Mouse (Mus musculus): ENCODE results near the gene Psmb1. TPM values are rescaled to one million over a fixed set of nuclear protein-coding genes. Genes with fewer than 3 reads are reported as not detected.

Psmb1 gene
- polyA plus RNA-seq (2012; rRNA removed; ENCODE audit: low replicate concordance) = 67.1 and 107 TPM in 2 replicates

DNA sequence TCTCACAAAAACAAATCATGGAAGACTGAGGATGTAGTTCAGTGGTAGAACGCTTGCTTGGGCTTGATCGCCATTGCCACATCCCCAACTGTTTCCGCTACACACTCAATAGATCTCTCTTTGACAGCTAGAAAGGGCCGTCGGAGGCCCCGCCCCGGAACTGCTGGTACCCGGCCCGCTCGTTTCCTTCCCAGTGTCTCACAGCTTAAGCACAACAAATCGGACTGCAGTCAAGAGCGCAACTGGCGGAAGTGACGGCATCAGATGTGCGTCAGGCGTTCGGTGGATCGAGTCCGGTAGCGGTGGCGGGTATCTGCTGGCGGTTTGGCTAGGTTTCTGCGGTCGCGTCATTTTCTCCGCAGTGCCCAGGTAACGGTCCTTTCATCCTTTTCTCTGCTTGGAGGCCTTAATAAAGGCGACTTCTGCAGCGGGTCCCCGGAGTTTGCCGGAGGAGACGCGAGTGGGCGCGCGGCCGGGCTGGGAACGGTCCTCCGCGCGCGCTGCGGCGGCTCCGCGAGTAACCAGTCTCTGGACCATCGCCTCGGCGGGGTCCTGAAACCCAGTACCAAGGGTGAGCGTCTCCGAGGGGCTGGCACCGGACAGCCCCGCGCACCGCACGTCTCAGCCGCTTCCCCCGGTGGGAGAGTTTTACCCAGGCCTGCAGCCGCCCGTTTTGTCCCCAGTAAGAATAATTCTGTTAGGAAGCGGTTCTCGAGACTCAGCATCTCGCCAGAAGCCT is at the start of gene Psmb1, which contains the start of gene Tbp:
Gene Psmb1 (minus strand): TSS at position 96 of the 739 bp plus-strand sequence.
Gene Tbp (plus strand): TSS at position 233 of the 739 bp plus-strand sequence.

DNA sequence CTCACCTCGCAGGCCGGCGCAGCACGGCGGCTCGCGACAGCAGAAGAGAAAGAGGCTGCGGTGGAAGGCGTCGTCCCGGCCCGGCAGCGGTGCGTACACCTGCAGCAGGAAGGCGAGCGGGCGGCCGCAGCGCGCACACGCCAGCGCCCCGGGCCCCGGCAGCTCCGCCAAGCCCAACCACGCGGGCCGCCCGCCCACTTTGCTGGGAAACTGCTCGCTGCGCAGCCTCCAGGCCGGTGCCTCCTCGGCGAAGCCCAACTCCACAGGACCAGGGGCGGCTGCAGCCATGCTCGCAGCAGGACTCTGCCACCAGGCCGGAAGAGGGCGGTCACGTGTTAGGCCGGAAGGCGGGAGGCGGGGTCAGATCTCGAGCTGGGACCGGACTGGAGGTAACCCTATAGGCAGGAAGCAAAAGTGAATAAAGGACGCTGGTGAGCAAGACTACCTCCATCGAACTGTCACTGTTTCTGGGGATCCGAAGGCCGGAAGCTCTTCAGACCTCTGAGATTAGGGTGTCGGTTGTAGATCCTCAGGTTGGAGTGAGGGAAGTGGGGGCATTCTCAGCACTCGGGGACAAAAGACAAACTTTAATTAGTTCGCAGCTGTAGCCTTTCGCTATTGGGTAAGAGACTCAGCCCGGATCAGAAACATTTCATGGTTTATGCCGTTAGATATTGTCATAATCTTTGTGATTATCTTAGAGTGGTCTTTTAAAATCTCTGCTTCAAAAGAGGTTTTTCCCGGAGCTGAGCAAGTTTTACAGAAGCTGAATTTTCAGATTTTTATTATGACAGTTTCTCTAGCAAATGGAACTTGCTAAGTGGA is 27.6 kb upstream of the Psmb1 start, which contains the start of gene Pdcd2:
Gene Pdcd2 (minus strand): TSS at position 316 of the 825 bp plus-strand sequence.

Other genes with a start within 250 kb of the Psmb1 start
- 20.2 and 22.4 TPM in 2 replicates for gene Dll1, start 122.9 kb downstream of the Psmb1 start, polyA plus RNA-seq (2012; rRNA removed; ENCODE audit: low replicate concordance)
- gene Fam120b, start 103.5 kb downstream of the Psmb1 start, polyA plus RNA-seq (2012; rRNA removed; ENCODE audit: low replicate concordance) = 8.5 and 12.0 TPM in 2 replicates
- 32.8 and 47.5 TPM in 2 replicates for gene Tbp, start 137 bp upstream of the Psmb1 start, polyA plus RNA-seq (2012; rRNA removed; ENCODE audit: low replicate concordance)
- gene Pdcd2, start 27.6 kb upstream of the Psmb1 start, polyA plus RNA-seq (2012; rRNA removed; ENCODE audit: low replicate concordance) = 21.0 and 47.5 TPM in 2 replicates
- 1.7 and 3.3 TPM in 2 replicates for gene Prdm9, start 64.6 kb upstream of the Psmb1 start, polyA plus RNA-seq (2012; rRNA removed; ENCODE audit: low replicate concordance)
- gene Chd1, start 205.2 kb upstream of the Psmb1 start, polyA plus RNA-seq (2012; rRNA removed; ENCODE audit: low replicate concordance) = 2.5 and 15.5 TPM in 2 replicates